Mouse (Mus musculus) erythroblast, embryonic 14.5 days (primary cell): ENCODE measurements around the gene Arhgef19.

Experiments used
- GATA1 ChIP-seq: IDR thresholded peaks from 2 replicates; pipeline ENCODE4 v1.6.1; 2012; ENCODE audit warnings: low read length, inconsistent platforms, mixed read lengths
- TAL1 ChIP-seq: IDR thresholded peaks from 3 replicates; pipeline ENCODE4 v1.6.1; 2012; ENCODE audit warnings: low read length, inconsistent platforms, mixed read lengths

DNA sequence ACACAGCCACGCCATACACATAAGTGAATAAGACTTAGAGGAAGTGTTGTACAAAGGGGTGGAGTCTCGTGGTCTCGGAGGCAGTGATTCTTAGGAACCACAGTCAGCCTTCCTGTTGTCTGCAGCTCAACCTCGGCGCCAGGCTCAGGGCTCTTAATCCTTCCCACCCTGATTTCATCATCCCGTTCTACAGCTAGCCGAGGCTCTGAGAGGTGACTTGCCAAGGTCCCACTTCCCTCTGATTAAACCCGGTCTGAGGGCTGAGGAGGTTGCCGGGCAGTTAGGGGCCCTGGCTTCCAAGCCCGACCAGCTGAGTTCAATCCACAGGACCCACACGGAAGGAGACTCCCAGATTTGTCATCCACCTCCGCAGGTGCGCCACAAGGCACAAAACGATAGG, 33.6 kb downstream of the Arhgef19 start:
- TF ChIP-seq TAL1 (no peak), GATA1 (no peak)
